Comparison of ENCODE assay signal across 17 mouse cellular contexts in the genomic region with DNA sequence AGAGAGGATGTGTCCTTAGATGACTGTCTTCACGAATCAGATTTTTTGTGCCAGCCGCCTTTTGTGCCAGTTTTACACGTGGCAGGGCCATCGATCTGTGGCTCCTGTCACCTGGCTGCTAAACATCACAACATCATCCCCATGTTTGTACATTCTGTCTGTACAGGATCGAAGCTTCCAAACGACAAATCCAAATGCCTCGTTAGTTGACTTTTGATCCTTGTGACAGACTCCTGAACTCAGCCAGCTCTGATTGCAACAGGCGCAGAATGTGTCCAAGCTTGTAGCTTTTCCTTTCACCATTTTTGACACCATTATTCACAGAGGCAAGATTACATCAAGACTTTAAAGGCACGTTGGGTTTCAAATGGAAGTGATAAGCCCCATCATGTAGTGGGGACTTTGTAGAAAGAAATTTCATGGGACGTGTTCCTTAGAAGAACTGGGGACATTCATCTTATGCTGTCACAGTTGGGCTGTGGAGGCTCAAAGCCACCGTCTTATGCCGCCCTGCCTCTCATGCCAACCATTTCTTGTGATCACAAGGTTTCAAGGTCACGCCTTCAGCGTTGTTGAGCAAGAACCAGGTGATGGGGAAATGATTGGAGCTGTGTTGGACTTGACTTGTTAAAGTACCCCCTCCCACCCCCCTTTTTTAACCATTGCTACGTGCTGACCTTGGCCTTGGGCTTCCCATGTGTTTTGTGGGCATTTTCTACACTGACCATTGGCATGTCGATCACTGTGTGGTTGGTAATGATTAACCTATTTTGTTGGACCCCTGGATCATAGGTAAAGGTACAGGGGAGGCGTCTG. TPM values are rescaled to one million over a fixed set of nuclear protein-coding genes. Genes with fewer than 3 reads are reported as not detected.
DNase-seq lines count a peak whose midpoint lies in the region; ATAC-seq and TF ChIP-seq lines count a peak whose summit lies in the region.
"Had no signal": no experiment of that assay in that cellular context is flagged by ENCODE, and none has a peak within 500 bp of the region (broad histone marks: within the 10 kb centered on the region; RNA-seq: fewer than 3 reads in every experiment).

No protein-coding gene starts in this region.

- 21% methylated on average over 17 of the region's 17 CpGs for WGBS in liver, adult 2 months
- WGBS in kidney, adult 2 months: 45% methylated on average over 17 of the region's 17 CpGs

- H3K4me1 ChIP-seq in liver, adult 2 months (ENCODE audit: control insufficient read depth, insufficient read depth, low read length): peaks cover 44% of the 10 kb centered on the region
- H3K4me1 ChIP-seq in kidney, adult 2 months (ENCODE audit: control insufficient read depth, insufficient read depth, low read length): peaks cover 29% of the 10 kb centered on the region
- H3K4me1 ChIP-seq: heart, embryonic 12.5 days; limb, embryonic 12.5 days had no signal

- TF ChIP-seq POLR2A in liver, adult 2 months (IDR thresholded peaks at IDR 0.05; ENCODE audit: extremely low read depth, insufficient read depth, low read length): no peak
- TF ChIP-seq POLR2A in kidney, adult 2 months (IDR thresholded peaks at IDR 0.05; ENCODE audit: low read depth, low read length): no peak

- DNase-seq in liver, adult 2 months (ENCODE audit: extremely low read depth, low read depth, low spot score): peak; percentile 100
- no peak for DNase-seq in liver
- DNase-seq in kidney, adult 2 months: peak; percentile 90
- DNase-seq in kidney, postnatal 4 days: peak; percentile 13 to 28
- DNase-seq in yolk sac, embryonic 10.5 days (ENCODE audit: low spot score): peak; percentile 38
- no peak for DNase-seq in adipocyte (ENCODE audit: low spot score)
- DNase-seq: cerebellum, adult 8-10 months; gastrocnemius, postnatal 25 days; lung, postnatal 10 days had no signal

- peaks cover 13% of the 10 kb centered on the region; the same call in 1 of the 2 replicates for H3K79me2 ChIP-seq in liver, adult 2 months (ENCODE audit: control insufficient read depth, insufficient read depth, low read length)

- H3K27me3 ChIP-seq in liver, adult 2 months (ENCODE audit: control insufficient read depth, insufficient read depth, low read length): no peaks in the 10 kb centered on the region
- H3K27me3 ChIP-seq in kidney, adult 2 months (replicated peaks; ENCODE audit: control insufficient read depth, insufficient read depth, low read length): no peaks in the 10 kb centered on the region

- no peak for ATAC-seq in CD4-positive, CD25-positive, alpha-beta regulatory T cell, adult 4 months
- ATAC-seq: inflammation-experienced regulatory T-cells, adult 6 months had no signal

- H3K4me3 ChIP-seq in liver, adult 2 months (ENCODE audit: insufficient read depth, low read depth, low read length): no peak overlapping the region
- H3K4me3 ChIP-seq in kidney, adult 2 months (ENCODE audit: insufficient read depth, low read depth, low read length): no peak overlapping the region
- H3K4me3 ChIP-seq: erythroblast, embryonic 14.5 days; heart, embryonic 12.5 days; limb, embryonic 12.5 days had no signal

- peak overlapping the region; percentile 92 for H3K27ac ChIP-seq in liver, adult 2 months (replicated peaks; ENCODE audit: insufficient read depth, low read depth, low read length)
- H3K27ac ChIP-seq in kidney, adult 2 months (ENCODE audit: insufficient read depth, low read depth, low read length): peak overlapping the region; percentile 98
- H3K27ac ChIP-seq: limb, embryonic 12.5 days had no signal

- H3K36me3 ChIP-seq in liver, adult 2 months (ENCODE audit: control insufficient read depth, insufficient read depth, low read length): peaks cover 2% of the 10 kb centered on the region; the same call in 1 of the 2 replicates
- no peaks in the 10 kb centered on the region for H3K36me3 ChIP-seq in kidney, adult 2 months (ENCODE audit: control insufficient read depth, insufficient read depth, low read length)
- H3K36me3 ChIP-seq: G1E; heart, embryonic 12.5 days; limb, embryonic 12.5 days had no signal

- peak overlapping the region; percentile 17; the same call in 1 of the 2 replicates for H3K9ac ChIP-seq in liver, adult 2 months (ENCODE audit: low read depth, low read length)
- H3K9ac ChIP-seq: heart, embryonic 12.5 days; limb, embryonic 12.5 days had no signal

- no peak for TF ChIP-seq CTCF in liver, adult 2 months (IDR thresholded peaks at IDR 0.05; ENCODE audit: low read depth, low read length)
- no peak for TF ChIP-seq CTCF in kidney, adult 2 months (conservative IDR thresholded peaks at IDR 0.05; ENCODE audit: insufficient read depth, insufficient read length, low read depth, low read length)

RNA-seq across cellular contexts. Expression of gene Ppara, which starts 36.7 kb away (rescaled TPM):
- 184 and 206 TPM in 2 replicates for total RNA-seq in liver, adult 2 months (2014; rRNA removed)
- 36.2 and 39.8 TPM in 2 replicates for polyA plus RNA-seq in liver, adult 2 months (2012; rRNA removed)
- 31.3 and 32.5 TPM in 2 replicates for polyA plus RNA-seq in kidney, adult 2 months (2012; rRNA removed)
- polyA plus RNA-seq in CD4-positive, CD25-positive, alpha-beta regulatory T cell, adult 4 months (2017; shearing (Covaris generic)): under 1 TPM in 1 of 2 experiments, not detected in 1; 0.20 TPM
- total RNA-seq: hematopoietic stem cell, adult 5-6 weeks had no signal
- polyA plus RNA-seq: erythroblast, embryonic 14.5 days; G1E; inflammation-experienced regulatory T-cells, adult 6 months had no signal

RNA-seq across cellular contexts. Expression of gene Cdpf1, which starts 40.0 kb away (rescaled TPM):
- total RNA-seq in liver, adult 2 months (2014; rRNA removed): 10.1 and 11.6 TPM in 2 replicates
- 18.3 and 19.6 TPM in 2 replicates for polyA plus RNA-seq in liver, adult 2 months (2012; rRNA removed)
- polyA plus RNA-seq in kidney, adult 2 months (2012; rRNA removed): 51.4 and 60.7 TPM in 2 replicates
- polyA plus RNA-seq in CD4-positive, CD25-positive, alpha-beta regulatory T cell, adult 4 months (2017; shearing (Covaris generic)): 10 to 100 TPM; 43.6 to 52.3 TPM

RNA-seq across cellular contexts. Expression of gene Pkdrej, which starts 50.0 kb away (rescaled TPM):
- total RNA-seq in liver, adult 2 months (2014; rRNA removed): under 0.01 and 0.09 TPM in 2 replicates
- polyA plus RNA-seq in liver, adult 2 months (2012; rRNA removed): 0.01 TPM in 2 replicates
- polyA plus RNA-seq in kidney, adult 2 months (2012; rRNA removed): 0.05 TPM in 2 replicates
- not detected for polyA plus RNA-seq in CD4-positive, CD25-positive, alpha-beta regulatory T cell, adult 4 months (2017; shearing (Covaris generic))
- total RNA-seq: hematopoietic stem cell, adult 5-6 weeks had no signal
- polyA plus RNA-seq: C2C12; erythroblast, embryonic 14.5 days; G1E; inflammation-experienced regulatory T-cells, adult 6 months had no signal

Comparison
In these comparisons a context has a peak if more than half of its experiments do, and no peak if none do; other contexts are left out.
1. DNase-seq: peak in liver, adult 2 months (single experiment), kidney, adult 2 months (single experiment), kidney, postnatal 4 days (2 of 2) and yolk sac, embryonic 10.5 days (single experiment); none in liver (single experiment) and adipocyte (single experiment).
2. RNA of gene Ppara, which starts 36.7 kb away (polyA plus RNA-seq): 36.2 to 39.8 TPM in liver, adult 2 months and 31.3 to 32.5 TPM in kidney, adult 2 months; 0.20 TPM in CD4-positive, CD25-positive, alpha-beta regulatory T cell, adult 4 months; every median in the first group is over 10 times any median in the second.